Mouse (Mus musculus): ENCODE measurements at regions not wholly inside any gene's neighbourhood (a gene's known extent, or its start where the extent isn't known, plus 50 kb on each side); places are given as distances from the start of the nearest gene placed in this dataset.

DNA sequence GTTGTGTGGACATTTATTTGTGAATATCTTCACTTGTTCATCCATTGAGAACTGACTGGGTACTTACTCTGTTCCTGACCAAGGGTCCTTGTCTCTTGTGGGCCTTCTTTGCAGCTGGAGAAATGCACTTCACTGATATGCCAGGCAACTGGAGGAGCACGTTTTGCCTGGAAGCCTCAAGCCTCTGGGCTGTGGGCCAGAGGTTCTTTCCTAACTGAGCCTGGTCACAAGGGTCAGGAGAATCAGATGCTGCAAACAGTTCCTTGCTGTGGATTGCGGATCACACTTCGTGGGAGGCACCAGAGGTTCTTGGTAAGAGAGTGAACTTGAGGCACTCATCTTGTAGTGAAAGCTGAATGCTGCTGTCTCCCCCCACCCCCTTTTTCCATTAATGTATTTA lies 124.6 kb downstream of the Spata19 start:
- no peak for TF ChIP-seq SIN3A (IDR thresholded peaks at IDR 0.05; ENCODE audit: low read length)
- no peak for TF ChIP-seq ZMIZ1 (IDR thresholded peaks at IDR 0.05; ENCODE audit: low read depth, low read length)
- TF ChIP-seq KAT2A (conservative IDR thresholded peaks at IDR 0.05; ENCODE audit: low read depth, low read length): no peak
